Mouse (Mus musculus): ENCODE measurements at regions not wholly inside any gene's neighbourhood (a gene's known extent, or its start where the extent isn't known, plus 50 kb on each side); places are given as distances from the start of the nearest gene placed in this dataset.

DNA sequence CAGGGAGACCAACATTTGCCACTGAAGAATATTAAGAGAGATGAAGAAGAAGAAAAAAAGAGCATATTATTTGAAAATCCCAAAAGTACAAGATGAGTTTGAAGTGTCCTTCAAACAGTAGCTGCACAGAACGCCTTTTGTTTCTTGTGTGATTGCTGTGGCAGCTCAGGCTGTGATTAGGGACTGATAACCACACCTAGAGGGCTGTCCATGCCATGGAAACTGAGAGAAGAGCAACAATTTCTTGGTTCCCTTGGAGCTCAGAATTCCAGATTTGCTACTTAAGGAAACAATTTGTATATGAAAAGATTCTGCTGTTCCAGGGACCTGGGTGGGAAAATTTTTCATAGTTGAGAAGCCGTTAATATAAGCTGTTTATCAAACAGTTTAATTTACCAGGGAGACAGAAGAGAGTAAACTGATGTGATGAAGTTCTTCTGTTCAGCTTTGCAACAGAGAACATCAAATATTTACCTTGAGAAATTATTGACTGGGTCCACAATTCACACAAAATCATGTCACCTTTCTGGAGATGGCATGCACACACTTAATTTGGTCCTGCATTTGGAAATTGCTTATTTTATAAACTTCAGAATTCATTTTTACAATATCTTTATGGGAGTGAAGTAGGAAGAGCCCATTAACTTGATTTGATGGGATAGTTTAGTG, 1770.2 kb upstream of the Gm7489 start:
- Histone ChIP-seq H3K9ac (ENCODE audit: insufficient read depth, low read depth) (no peak overlapping the region), H3K4me2 (ENCODE audit: insufficient read depth, low read depth, poor library complexity, severe bottlenecking) (no peak overlapping the region), H3K27me3 (replicated peaks) (no peaks in the 10 kb centered on the region), H3K79me2 (replicated peaks; ENCODE audit: control insufficient read depth, extremely low read depth, insufficient read depth, poor library complexity, severe bottlenecking) (no peaks in the 10 kb centered on the region), H3K4me3 (replicated peaks in 1 of 3; ENCODE audit: low read depth in 2 of 3, low read length in 2 of 3, poor library complexity in 1 of 3) (no peak overlapping the region), H3K9me3 (replicated peaks; ENCODE audit: low read length) (no peaks in the 10 kb centered on the region), H3K27ac (ENCODE audit: insufficient read depth, low read depth) (no peak overlapping the region), H3K4me1 (ENCODE audit: control insufficient read depth in 1 of 2, insufficient read depth in 2 of 2) (no peaks in the 10 kb centered on the region), H3K36me3 (replicated peaks in 1 of 2; ENCODE audit: control insufficient read depth in 1 of 2, insufficient read depth in 1 of 2, low read length in 1 of 2) (no peaks in the 10 kb centered on the region)
- dilution Hi-C loops (cut with MboI; ENCODE audit: extremely low pct_ligation_motif_present, extremely low pct_unique_long_range_greater_than_20kb, low sequenced_read_pairs) = no loop called here
- in situ Hi-C loops (cut with MboI; ENCODE audit: low pct_ligation_motif_present, low pct_unique_long_range_greater_than_20kb, low sequenced_read_pairs) = no loop called here
- no peak for DNase-seq (ENCODE audit: extremely low read depth)
- 0 out of 2 replicates have a peak, but pooled peaks have one; percentile 20 for TF ChIP-seq ZNF384 (IDR thresholded peaks at IDR 0.05; ENCODE audit: low read depth, low read length)
- no peak for TF ChIP-seq ZC3H11A (IDR thresholded peaks at IDR 0.05; ENCODE audit: low read depth, low read length)

- no peaks in the 10 kb centered on the region for H3K4me1 ChIP-seq (ENCODE audit: control insufficient read depth in 1 of 2, insufficient read depth in 2 of 2)
- dilution Hi-C loops (cut with MboI; ENCODE audit: extremely low pct_ligation_motif_present, extremely low pct_unique_long_range_greater_than_20kb, low sequenced_read_pairs) (no loop called here), in situ Hi-C loops (cut with MboI; ENCODE audit: low pct_ligation_motif_present, low pct_unique_long_range_greater_than_20kb, low sequenced_read_pairs) (no loop called here)
- no peaks in the 10 kb centered on the region for H3K79me2 ChIP-seq (replicated peaks; ENCODE audit: control insufficient read depth, extremely low read depth, insufficient read depth, poor library complexity, severe bottlenecking)
- H3K9ac ChIP-seq (ENCODE audit: insufficient read depth, low read depth) = no peak overlapping the region
- H3K9me3 ChIP-seq (replicated peaks; ENCODE audit: low read length) = no peaks in the 10 kb centered on the region
- no peak overlapping the region for H3K27ac ChIP-seq (ENCODE audit: insufficient read depth, low read depth)
- H3K4me2 ChIP-seq (ENCODE audit: insufficient read depth, low read depth, poor library complexity, severe bottlenecking) = no peak overlapping the region
- TF ChIP-seq ETS1 (conservative IDR thresholded peaks at IDR 0.05; ENCODE audit: low read depth, low read length) (no peak), EP300 (IDR thresholded peaks at IDR 0.05; ENCODE audit: low read length) (no peak), IRF4 (IDR thresholded peaks at IDR 0.05; ENCODE audit: low read depth, low read length) (no peak), RCOR1 (conservative IDR thresholded peaks at IDR 0.05; ENCODE audit: low read depth, low read length) (no peak), ZC3H11A (IDR thresholded peaks at IDR 0.05; ENCODE audit: low read depth, low read length) (no peak), CTCF (conservative IDR thresholded peaks at IDR 0.05 in 1 of 2, IDR thresholded peaks at IDR 0.05 in 1 of 2; ENCODE audit: low read depth in 2 of 2, low read length in 2 of 2) (no peak), RAD21 (IDR thresholded peaks at IDR 0.05; ENCODE audit: low read depth, low read length) (no peak), ELF1 (IDR thresholded peaks at IDR 0.05; ENCODE audit: low read depth, low read length) (no peak), ZNF384 (IDR thresholded peaks at IDR 0.05; ENCODE audit: low read depth, low read length) (no peak), PAX5 (IDR thresholded peaks at IDR 0.05; ENCODE audit: low read length) (no peak), MEF2A (IDR thresholded peaks at IDR 0.05; ENCODE audit: borderline replicate concordance, low read depth, low read length) (no peak), USF1 (IDR thresholded peaks at IDR 0.05; ENCODE audit: low read depth, low read length) (no peak), CHD2 (IDR thresholded peaks at IDR 0.05; ENCODE audit: low read length) (no peak), JUN (IDR thresholded peaks at IDR 0.05; ENCODE audit: insufficient read depth, low read depth, low read length) (no peak), MAX (IDR thresholded peaks at IDR 0.05; ENCODE audit: low read length) (no peak), ZKSCAN1 (IDR thresholded peaks at IDR 0.05; ENCODE audit: borderline replicate concordance, low read depth, low read length) (no peak), POLR2AphosphoS2 (IDR thresholded peaks at IDR 0.05; ENCODE audit: low read depth, low read length) (no peak), HCFC1 (IDR thresholded peaks at IDR 0.05; ENCODE audit: low read depth, low read length) (no peak)
- DNase-seq (ENCODE audit: extremely low read depth) = no peak
- no peaks in the 10 kb centered on the region for H3K36me3 ChIP-seq (replicated peaks in 1 of 2; ENCODE audit: control insufficient read depth in 1 of 2, insufficient read depth in 1 of 2, low read length in 1 of 2)
- H3K4me3 ChIP-seq (replicated peaks in 1 of 3; ENCODE audit: low read depth in 2 of 3, low read length in 2 of 3, poor library complexity in 1 of 3) = no peak overlapping the region
- no peaks in the 10 kb centered on the region for H3K27me3 ChIP-seq (replicated peaks)
Measured at GRCm38 (mm10) chr15:52136693-52137092, 1748.0 kb upstream of the Gm7489 start.
